Mouse (Mus musculus): ENCODE results near the gene Eefsec. TPM values are rescaled to one million over a fixed set of nuclear protein-coding genes. Genes with fewer than 3 reads are reported as not detected.
A peak's percentile ranks its signal among the peaks of the same experiment; 100 is the strongest.

The Eefsec gene
- polyA plus RNA-seq, 1 experiment from 2014 or later: 27.9 TPM

DNA sequence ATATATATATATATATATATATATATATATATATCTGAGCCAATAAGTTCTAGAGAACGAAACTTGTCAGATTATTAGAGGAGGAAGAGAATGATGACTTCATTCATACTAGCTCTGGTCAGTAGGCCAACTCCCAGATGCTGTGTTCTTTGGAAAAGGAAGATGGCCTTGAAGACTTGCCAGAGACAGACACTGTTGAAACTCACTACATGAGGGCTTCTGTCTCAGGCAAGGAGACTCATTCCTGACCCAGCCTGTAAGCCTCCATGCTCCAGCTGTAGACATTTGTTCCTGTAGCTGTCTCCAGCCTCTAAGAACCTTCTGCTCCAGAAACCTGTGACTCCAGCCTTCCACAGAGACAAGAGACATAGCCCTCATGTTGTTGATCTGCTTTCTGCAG, 85.2 kb downstream of the Eefsec start:
- Histone ChIP-seq H3K27me3 (no peaks in the 10 kb centered on the region), H3K4me2 (replicated peaks) (no peak overlapping the region), H3K4me3 (no peak overlapping the region), H3K9ac (replicated peaks) (no peak overlapping the region), H3K9me3 (no peaks in the 10 kb centered on the region), H3K36me3 (no peaks in the 10 kb centered on the region), H3K27ac (replicated peaks) (no peak overlapping the region), H3K4me1 (no peaks in the 10 kb centered on the region)
- no peak for ATAC-seq (ENCODE audit: low FRiP score, low read depth)
- 86% methylated on average over 1 of the region's 1 CpGs for WGBS

DNA sequence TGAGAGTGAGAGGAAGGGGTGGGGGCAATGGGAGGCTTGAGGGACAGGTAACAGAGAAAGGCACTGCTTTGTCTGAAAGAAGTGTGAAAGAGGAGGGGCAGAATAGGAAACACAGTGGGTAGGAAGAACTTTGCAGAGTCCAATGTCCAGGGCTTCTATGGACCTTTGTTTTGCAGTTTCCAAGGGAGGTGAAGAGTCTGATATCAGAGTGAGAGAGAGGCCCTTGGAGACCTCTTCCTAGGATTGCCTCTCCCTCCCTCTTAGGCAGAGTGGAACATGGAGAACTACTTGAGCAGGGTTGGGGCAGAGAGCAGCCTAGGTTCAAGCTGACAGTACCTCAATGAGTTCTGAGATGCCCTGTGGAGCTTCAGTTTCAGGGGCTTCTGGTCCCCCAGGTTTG, 88.1 kb downstream of the Eefsec start:
- no peak overlapping the region for H3K4me2 ChIP-seq (replicated peaks)
- H3K4me3 ChIP-seq: no peak overlapping the region
- H3K27ac ChIP-seq (replicated peaks): no peak overlapping the region
- no peaks in the 10 kb centered on the region for H3K27me3 ChIP-seq
- ATAC-seq (ENCODE audit: low FRiP score, low read depth): no peak
- no peaks in the 10 kb centered on the region for H3K36me3 ChIP-seq
- no peaks in the 10 kb centered on the region for H3K4me1 ChIP-seq
- no peak overlapping the region for H3K9ac ChIP-seq (replicated peaks)
- H3K9me3 ChIP-seq: no peaks in the 10 kb centered on the region

DNA sequence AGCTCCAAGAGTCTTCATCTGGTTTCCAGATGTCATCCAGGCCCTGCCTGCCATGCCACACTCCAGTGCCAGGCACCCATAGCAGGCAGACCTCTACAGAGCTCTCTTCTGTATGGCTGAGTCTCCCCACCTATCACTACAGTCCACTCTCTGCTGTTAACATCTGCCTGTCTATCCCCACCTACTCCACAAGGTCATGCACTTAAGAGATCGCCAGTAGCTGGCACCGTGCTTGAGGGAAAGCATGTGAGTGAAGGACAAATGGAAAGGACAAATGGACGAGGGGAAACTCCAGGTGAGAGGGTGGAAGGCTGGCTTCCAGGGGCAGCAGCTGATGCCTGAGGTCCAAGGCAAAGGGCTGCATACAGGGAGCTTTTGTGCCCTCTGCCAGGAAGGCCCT, 90.5 kb downstream of the Eefsec start:
- no peaks in the 10 kb centered on the region for H3K9me3 ChIP-seq
- H3K4me3 ChIP-seq: no peak overlapping the region
- 86% methylated on average over 3 of the region's 3 CpGs for WGBS
- H3K4me2 ChIP-seq (replicated peaks): no peak overlapping the region
- H3K27me3 ChIP-seq: no peaks in the 10 kb centered on the region
- H3K9ac ChIP-seq (replicated peaks): no peak overlapping the region
- H3K4me1 ChIP-seq: no peaks in the 10 kb centered on the region
- no peak overlapping the region for H3K27ac ChIP-seq (replicated peaks)
- H3K36me3 ChIP-seq: no peaks in the 10 kb centered on the region
- no peak for ATAC-seq (ENCODE audit: low FRiP score, low read depth)

DNA sequence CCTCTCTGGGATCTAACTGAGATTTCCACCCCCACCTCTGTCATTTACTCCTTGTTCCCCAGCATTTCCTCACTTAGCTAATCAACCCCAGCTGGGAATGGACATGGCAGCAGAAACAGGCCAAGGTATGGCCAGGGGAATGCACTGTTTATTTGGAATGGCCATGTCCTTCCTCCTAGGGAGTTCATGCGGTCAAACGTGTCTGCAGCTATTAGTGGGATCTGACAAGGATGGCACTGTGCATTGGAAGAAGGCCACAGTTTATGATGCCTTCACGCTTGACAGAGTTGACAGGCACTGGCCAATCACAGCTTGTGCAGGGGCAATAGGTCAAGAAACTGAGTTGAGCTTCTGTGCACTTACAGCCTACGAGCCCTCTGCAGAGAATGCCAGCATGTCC, 93.8 kb downstream of the Eefsec start:
- 68% methylated on average over 4 of the region's 4 CpGs for WGBS
- no peak overlapping the region for H3K4me3 ChIP-seq

DNA sequence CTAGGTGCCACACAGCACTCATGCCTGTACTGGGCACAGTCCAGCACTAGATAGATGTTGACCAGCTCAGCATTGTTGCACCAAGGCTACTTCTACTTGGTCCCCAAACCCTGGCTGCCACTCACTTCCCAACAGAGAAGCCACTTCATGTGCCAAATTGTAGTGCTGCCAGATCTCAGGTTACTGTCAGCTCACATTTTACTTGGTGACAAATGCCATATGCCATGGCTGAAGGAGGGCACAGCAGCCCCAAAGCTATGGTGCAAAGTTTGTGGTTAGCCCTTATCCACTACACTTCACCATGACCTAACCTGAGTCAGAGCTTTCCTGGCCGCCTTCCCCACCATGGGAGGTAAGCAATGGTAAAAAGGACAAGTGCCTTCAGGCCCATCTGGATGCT, 99.6 kb downstream of the Eefsec start:
- H3K9ac ChIP-seq (replicated peaks): no peak overlapping the region
- H3K36me3 ChIP-seq: no peaks in the 10 kb centered on the region
- 96% methylated on average over 1 of the region's 1 CpGs for WGBS
- H3K4me3 ChIP-seq: no peak overlapping the region
- H3K9me3 ChIP-seq: no peaks in the 10 kb centered on the region
- H3K27ac ChIP-seq (replicated peaks): no peak overlapping the region
- H3K4me2 ChIP-seq (replicated peaks): no peak overlapping the region
- no peak for ATAC-seq (ENCODE audit: low FRiP score, low read depth)
- H3K4me1 ChIP-seq: peaks cover 18% of the 10 kb centered on the region
- H3K27me3 ChIP-seq: no peaks in the 10 kb centered on the region

More for the DNA sequence above, 93.8 kb downstream of the Eefsec start:
- Histone ChIP-seq H3K4me2 (replicated peaks) (no peak overlapping the region), H3K9me3 (no peaks in the 10 kb centered on the region), H3K4me1 (no peaks in the 10 kb centered on the region), H3K36me3 (no peaks in the 10 kb centered on the region), H3K9ac (replicated peaks) (no peak overlapping the region), H3K27ac (replicated peaks) (no peak overlapping the region), H3K27me3 (no peaks in the 10 kb centered on the region)
- no peak for ATAC-seq (ENCODE audit: low FRiP score, low read depth)

DNA sequence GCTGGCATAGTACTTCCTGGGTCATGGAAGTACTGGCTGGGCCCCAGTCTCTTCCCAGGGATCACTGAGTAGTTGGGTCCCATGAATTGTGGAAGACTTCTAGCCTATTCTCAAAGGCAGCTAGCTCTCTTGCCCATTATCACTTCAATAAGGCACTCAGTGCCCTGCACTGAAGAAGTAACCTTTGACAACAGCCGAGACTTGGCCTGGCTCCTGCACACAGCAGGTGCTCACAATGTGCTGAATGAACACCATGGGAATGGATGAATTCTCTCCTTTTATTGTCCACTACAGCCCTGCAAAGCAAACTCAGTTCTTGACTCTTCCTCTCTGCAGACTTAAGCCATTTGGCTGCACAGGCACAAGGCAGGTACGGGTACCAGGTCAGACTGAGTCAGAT, 101.0 kb downstream of the Eefsec start:
- no peak overlapping the region for H3K9ac ChIP-seq (replicated peaks)
- no peak overlapping the region for H3K27ac ChIP-seq (replicated peaks)
- no peaks in the 10 kb centered on the region for H3K9me3 ChIP-seq
- no peaks in the 10 kb centered on the region for H3K36me3 ChIP-seq
- no peak overlapping the region for H3K4me2 ChIP-seq (replicated peaks)
- 61% methylated on average over 2 of the region's 2 CpGs for WGBS
- H3K27me3 ChIP-seq: no peaks in the 10 kb centered on the region
- H3K4me3 ChIP-seq: no peak overlapping the region
- peaks cover 18% of the 10 kb centered on the region for H3K4me1 ChIP-seq
- ATAC-seq (ENCODE audit: low FRiP score, low read depth): no peak

DNA sequence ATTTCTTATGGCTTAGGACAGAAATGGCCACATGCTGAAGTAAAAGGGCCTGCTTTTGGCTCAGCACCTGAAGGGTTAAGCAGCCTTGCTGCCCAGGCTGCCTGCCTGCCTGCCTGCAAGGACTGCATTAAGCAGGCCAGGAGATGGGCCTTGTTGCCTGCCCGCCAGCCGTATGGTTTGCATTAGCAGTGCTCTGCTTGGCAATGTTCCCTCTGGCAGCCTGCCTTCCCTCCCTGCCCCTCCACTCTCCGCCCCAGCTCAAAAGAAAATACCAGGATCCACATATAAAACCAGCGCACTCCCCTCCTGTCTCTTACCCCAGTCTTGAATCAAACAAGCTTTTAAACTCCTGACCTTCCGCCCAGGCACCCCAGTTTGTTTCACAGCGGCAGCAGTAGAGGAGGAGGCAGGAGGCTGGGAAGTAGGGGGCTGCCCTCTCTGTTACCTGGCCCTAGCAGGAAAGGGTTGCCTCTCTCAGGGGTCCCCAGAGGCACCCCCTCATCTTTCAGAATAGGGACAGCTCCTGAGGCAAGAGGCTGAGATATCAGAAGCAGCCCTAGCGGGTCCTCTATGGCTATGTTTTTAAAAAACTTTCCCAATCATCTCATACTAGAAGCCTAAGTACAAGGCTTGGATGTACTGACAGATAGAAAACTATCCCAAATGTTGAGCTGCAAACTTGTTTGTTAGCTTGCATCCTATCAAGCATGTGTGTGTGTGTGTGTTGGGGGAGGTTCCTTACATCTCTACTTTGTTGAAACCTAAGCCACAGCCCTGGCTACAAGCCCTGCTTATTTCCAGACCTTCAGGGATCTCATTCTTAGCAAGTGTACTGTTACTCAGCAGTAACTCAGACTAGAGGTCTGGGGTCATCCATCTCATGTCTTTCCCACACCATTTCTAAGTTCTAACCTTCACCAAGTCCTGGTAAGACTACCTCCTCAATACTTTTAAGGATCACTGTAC, 102.6 kb downstream of the Eefsec start:
- Histone ChIP-seq H3K9me3 (no peaks in the 10 kb centered on the region), H3K36me3 (no peaks in the 10 kb centered on the region), H3K4me1 (peaks cover 18% of the 10 kb centered on the region), H3K4me3 (no peak overlapping the region), H3K27me3 (no peaks in the 10 kb centered on the region), H3K9ac (replicated peaks) (0 out of 2 replicates have a peak overlapping the region, but pooled peaks have one; percentile 20), H3K27ac (replicated peaks) (peak overlapping the region; percentile 60; the same call in 1 of the 2 replicates), H3K4me2 (replicated peaks) (no peak overlapping the region)
- WGBS: 62% methylated on average over 7 of the region's 7 CpGs
- ATAC-seq (ENCODE audit: low FRiP score, low read depth): peak; percentile 77; the same call in 1 of the 2 replicates

DNA sequence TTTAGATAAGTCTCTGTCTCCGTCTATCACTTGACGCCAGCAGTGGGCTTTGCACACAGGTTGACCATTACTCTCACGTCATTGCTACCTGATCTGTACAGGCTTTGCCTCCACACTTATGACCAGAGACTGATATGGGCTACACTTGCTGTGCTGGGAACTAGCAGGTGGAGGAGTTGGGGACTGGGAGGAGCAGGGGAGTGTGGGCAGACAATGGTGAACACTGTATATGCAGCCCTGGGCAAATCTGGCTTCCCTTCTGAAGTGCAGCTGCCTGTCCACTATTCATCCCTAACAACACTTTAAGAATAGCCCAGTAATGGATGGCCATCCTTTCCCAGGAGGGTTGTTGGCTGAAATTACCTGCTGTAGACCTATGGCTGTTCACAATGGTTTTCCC, 103.4 kb downstream of the Eefsec start:
- Histone ChIP-seq H3K27me3 (no peaks in the 10 kb centered on the region), H3K4me3 (no peak overlapping the region), H3K36me3 (no peaks in the 10 kb centered on the region), H3K9ac (replicated peaks) (0 out of 2 replicates have a peak overlapping the region, but pooled peaks have one; percentile 20), H3K9me3 (no peaks in the 10 kb centered on the region), H3K4me1 (peaks cover 18% of the 10 kb centered on the region), H3K4me2 (replicated peaks) (no peak overlapping the region), H3K27ac (replicated peaks) (no peak overlapping the region)
- 94% methylated on average over 3 of the region's 3 CpGs for WGBS
- no peak for ATAC-seq (ENCODE audit: low FRiP score, low read depth)

DNA sequence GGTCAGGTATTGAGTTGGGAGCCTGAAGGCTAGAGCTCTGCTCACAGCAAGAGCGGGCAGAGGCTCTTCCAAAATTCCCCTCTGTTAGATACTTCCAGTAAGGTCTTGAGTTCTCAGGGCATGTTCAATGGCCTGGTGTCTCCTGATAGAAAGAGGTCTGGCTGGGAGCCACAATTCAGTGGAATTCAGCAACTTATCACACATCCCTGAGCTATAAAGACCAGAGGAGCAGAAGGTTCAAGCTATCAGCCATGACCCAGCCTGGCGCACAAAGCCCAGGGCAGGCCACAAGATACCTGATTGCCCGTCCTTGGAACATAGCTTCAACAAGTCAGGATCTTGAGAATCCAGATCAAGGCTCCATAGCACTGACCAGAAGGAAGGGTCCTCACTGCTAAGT, 105.2 kb downstream of the Eefsec start:
- Histone ChIP-seq H3K9me3 (no peaks in the 10 kb centered on the region), H3K4me3 (no peak overlapping the region), H3K36me3 (no peaks in the 10 kb centered on the region), H3K9ac (replicated peaks) (no peak overlapping the region), H3K4me1 (peaks cover 18% of the 10 kb centered on the region), H3K27me3 (no peaks in the 10 kb centered on the region), H3K27ac (replicated peaks) (no peak overlapping the region), H3K4me2 (replicated peaks) (no peak overlapping the region)
- WGBS: 96% methylated on average over 3 of the region's 3 CpGs
- no peak for ATAC-seq (ENCODE audit: low FRiP score, low read depth)

DNA sequence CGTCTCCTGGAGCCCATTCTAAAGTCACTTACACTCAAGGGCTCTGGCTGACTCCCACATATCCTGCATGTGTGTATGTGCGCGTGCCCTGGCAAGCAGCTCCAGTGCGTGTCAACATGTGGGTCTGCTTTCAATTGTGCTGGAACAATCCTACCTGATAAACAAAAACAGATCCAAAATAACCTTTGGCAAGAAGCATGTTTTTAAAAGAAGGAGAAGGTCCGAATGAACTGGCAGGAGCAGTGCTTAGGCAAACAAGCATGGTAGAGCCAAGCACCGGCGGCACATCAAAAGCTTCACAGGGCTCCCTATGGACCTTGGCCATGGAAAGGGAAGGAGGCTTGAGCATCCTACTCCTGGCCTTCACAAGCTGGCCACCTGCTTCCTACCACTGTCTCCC, 105.6 kb downstream of the Eefsec start:
- no peaks in the 10 kb centered on the region for H3K27me3 ChIP-seq
- H3K4me1 ChIP-seq: peaks cover 18% of the 10 kb centered on the region
- ATAC-seq (ENCODE audit: low FRiP score, low read depth): no peak
- no peak overlapping the region for H3K9ac ChIP-seq (replicated peaks)
- no peaks in the 10 kb centered on the region for H3K36me3 ChIP-seq
- 94% methylated on average over 7 of the region's 7 CpGs for WGBS
- H3K27ac ChIP-seq (replicated peaks): no peak overlapping the region
- no peaks in the 10 kb centered on the region for H3K9me3 ChIP-seq
- H3K4me2 ChIP-seq (replicated peaks): no peak overlapping the region
- no peak overlapping the region for H3K4me3 ChIP-seq

DNA sequence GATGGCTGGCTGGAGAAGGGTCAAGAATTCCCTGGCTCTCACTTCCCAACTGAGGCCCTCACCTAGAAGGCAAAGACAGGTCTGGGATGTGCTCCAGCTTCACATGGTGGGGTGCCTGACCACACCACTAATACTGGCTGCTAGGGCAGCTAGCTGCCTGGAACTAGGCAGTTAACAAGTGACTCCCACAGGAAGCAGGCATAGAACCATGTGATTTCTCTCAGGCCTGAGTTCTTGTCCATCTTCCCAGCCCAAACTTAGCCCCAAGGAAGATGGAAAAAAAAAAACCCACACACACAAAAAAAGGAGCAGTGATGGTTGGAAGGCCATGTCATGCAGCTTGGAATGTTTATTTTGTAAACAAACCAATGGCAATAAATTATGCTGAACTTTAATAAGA, 117.0 kb downstream of the Eefsec start:
- ATAC-seq (ENCODE audit: low FRiP score, low read depth): no peak
- H3K9ac ChIP-seq (replicated peaks): no peak overlapping the region
- no peaks in the 10 kb centered on the region for H3K27me3 ChIP-seq

DNA sequence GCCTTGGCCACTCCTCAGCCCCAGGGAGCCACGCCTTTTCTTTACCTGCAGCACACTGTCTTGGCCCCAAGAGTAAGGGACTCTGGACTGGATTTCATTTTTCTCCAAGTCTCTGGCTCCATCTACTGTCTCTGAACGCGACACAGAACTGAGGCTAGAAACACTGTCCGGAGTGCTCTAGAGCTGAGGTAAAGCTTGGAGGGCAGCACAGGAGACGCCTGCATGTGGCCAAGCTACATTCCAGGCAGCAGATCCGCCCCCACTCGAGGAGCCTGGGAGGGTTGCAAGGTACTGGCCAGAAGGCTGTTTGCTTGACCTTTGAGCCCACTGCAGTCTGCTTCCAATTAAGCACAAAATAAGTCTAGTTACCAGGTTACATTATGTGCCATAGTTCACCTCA, 124.5 kb downstream of the Eefsec start:
- no peak overlapping the region for H3K27ac ChIP-seq (replicated peaks)
- H3K36me3 ChIP-seq: no peaks in the 10 kb centered on the region
- ATAC-seq (ENCODE audit: low FRiP score, low read depth): no peak
- H3K4me2 ChIP-seq (replicated peaks): no peak overlapping the region
- H3K4me1 ChIP-seq: no peaks in the 10 kb centered on the region
- no peaks in the 10 kb centered on the region for H3K9me3 ChIP-seq
- H3K9ac ChIP-seq (replicated peaks): no peak overlapping the region
- no peaks in the 10 kb centered on the region for H3K27me3 ChIP-seq
- H3K4me3 ChIP-seq: no peak overlapping the region
- 62% methylated on average over 7 of the region's 7 CpGs for WGBS

More for the DNA sequence above, 117.0 kb downstream of the Eefsec start:
- H3K36me3 ChIP-seq: 0 out of 2 replicates have a peak, but pooled peaks cover 4% of the 10 kb centered on the region
- H3K27ac ChIP-seq (replicated peaks): no peak overlapping the region
- H3K9me3 ChIP-seq: peaks cover 3% of the 10 kb centered on the region; the same call in 1 of the 2 replicates
- no peak overlapping the region for H3K4me3 ChIP-seq
- H3K4me1 ChIP-seq: no peaks in the 10 kb centered on the region
- no peak overlapping the region for H3K4me2 ChIP-seq (replicated peaks)

All from midbrain, embryonic 12.5 days (tissue).